Mouse (Mus musculus): ENCODE results near the gene Tnfrsf23. TPM values are rescaled to one million over a fixed set of nuclear protein-coding genes. Genes with fewer than 3 reads are reported as not detected.
A peak's percentile ranks its signal among the peaks of the same experiment; 100 is the strongest.
"Not testable (repeated sequence)": the region's sequence is repeated elsewhere in the genome, so short reads cannot be mapped to it uniquely, and the experiment has no call there.

The Tnfrsf23 gene
- polyA plus RNA-seq, 1 experiment from 2014 or later = 1.4 TPM

DNA sequence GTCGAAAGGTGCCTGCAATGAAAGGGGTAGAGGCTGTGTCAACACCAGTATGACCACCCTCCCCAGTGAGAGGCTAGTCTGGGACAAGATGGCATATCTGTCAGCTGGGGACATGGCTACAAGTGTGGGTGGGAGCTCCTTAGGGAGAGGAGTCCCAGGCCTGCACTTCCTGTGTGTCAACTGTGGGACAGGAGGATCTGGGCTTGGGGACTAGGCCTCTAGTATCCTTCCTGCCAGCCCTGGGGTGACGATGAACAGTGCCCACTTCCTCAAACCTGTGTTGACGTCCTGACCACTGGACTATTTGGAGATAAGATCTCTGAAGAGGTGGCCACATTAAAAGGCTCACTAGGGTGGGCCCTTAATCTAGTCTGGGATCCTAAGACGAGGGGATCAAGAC, 4.3 kb upstream of the Tnfrsf23 start:
- no peak overlapping the region for H3K27ac ChIP-seq (ENCODE audit: low read length)
- H3K4me3 ChIP-seq (ENCODE audit: low read length) = no peak overlapping the region
- ATAC-seq = no peak
- 60% methylated on average over 4 of the region's 4 CpGs for WGBS
- H3K4me2 ChIP-seq (ENCODE audit: low read depth, low read length) = no peak overlapping the region
- no peaks in the 10 kb centered on the region for H3K9me3 ChIP-seq (ENCODE audit: control insufficient read depth, low read length)
- H3K27me3 ChIP-seq (replicated peaks; ENCODE audit: control insufficient read depth, insufficient read depth, low read length) = no peaks in the 10 kb centered on the region
- H3K36me3 ChIP-seq (ENCODE audit: control insufficient read depth, insufficient read depth, low read length) = peaks cover 16% of the 10 kb centered on the region
- H3K4me1 ChIP-seq (ENCODE audit: control insufficient read depth, insufficient read depth, low read length) = no peaks in the 10 kb centered on the region
- no peak overlapping the region for H3K9ac ChIP-seq (ENCODE audit: low read depth, low read length)

DNA sequence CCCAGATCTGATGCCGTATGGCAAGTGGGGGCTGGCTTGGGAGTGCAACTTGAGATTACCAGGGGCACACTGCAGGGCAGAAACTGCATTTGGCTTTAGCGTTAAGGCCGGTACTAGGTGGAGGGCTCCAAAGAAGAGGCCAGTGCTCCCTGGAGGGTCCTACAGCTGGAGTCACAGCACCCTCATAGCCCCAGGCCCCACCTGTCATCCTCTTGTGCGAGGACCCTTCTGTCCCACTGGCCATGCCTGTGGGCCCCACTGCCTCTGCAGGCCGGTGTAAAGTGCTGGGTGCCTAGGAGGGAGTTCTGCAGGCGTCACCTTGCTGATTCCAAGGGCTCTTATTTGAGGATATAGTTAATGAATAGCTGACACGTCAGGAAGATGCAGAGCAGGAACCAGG, 3.8 kb upstream of the Tnfrsf23 start:
- 74% methylated on average over 7 of the region's 7 CpGs for WGBS
- ATAC-seq = no peak
- Histone ChIP-seq H3K27me3 (replicated peaks; ENCODE audit: control insufficient read depth, insufficient read depth, low read length) (no peaks in the 10 kb centered on the region), H3K9ac (ENCODE audit: low read depth, low read length) (no peak overlapping the region), H3K4me3 (ENCODE audit: low read length) (no peak overlapping the region), H3K27ac (ENCODE audit: low read length) (no peak overlapping the region), H3K9me3 (ENCODE audit: control insufficient read depth, low read length) (no peaks in the 10 kb centered on the region), H3K36me3 (ENCODE audit: control insufficient read depth, insufficient read depth, low read length) (peaks cover 16% of the 10 kb centered on the region), H3K4me2 (ENCODE audit: low read depth, low read length) (no peak overlapping the region), H3K4me1 (ENCODE audit: control insufficient read depth, insufficient read depth, low read length) (no peaks in the 10 kb centered on the region)

DNA sequence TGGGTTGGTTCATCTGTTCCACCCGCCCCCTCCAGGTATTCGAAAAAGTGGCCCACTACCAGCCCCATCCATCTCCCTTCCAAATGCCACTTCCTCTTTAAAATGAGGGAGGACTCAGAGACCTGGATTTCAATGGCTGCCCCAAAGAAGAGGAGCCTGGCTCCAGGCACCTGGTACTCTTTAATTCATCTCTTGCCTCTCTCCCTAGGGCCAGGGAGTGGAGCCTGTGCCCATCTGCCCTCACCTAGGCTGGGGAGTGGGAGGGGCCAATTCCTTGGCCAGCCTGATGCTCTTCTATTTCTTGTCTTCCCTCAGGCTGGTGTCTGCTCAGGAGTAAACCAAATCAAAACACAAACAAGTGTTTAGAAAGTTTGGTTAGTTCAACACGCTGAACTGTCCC, 1.0 kb upstream of the Tnfrsf23 start:
- not testable (repeated sequence) for H3K27me3 ChIP-seq (replicated peaks; ENCODE audit: control insufficient read depth, insufficient read depth, low read length); H3K4me1 ChIP-seq (ENCODE audit: control insufficient read depth, insufficient read depth, low read length); H3K9me3 ChIP-seq (ENCODE audit: control insufficient read depth, low read length); H3K9ac ChIP-seq (ENCODE audit: low read depth, low read length); ATAC-seq; H3K4me3 ChIP-seq (ENCODE audit: low read length); H3K27ac ChIP-seq (ENCODE audit: low read length); H3K4me2 ChIP-seq (ENCODE audit: low read depth, low read length)
- 80% methylated on average over 3 of the region's 3 CpGs for WGBS
- peaks cover 12% of the 10 kb centered on the region; the same call in 1 of the 2 replicates for H3K36me3 ChIP-seq (ENCODE audit: control insufficient read depth, insufficient read depth, low read length)

DNA sequence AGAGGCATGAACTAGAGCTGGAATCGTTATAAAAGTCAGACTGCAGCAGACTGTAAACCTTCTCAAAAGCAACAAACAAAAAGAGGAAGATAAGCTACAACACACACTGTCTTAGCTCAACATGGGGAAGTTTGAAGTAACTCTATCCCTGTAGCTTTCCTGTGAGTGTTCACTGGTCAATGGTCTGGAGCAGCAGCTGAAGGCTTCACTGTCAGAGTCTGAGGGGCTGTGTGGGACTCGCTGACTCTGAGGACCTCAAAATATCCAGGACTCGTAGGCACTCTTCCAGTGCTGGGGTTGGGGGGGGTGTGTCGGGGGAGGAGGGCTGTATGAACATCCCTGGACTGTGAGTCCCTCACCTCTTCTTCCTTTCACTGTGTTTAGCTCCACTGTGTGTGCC, 519 bp upstream of the Tnfrsf23 start:
- not testable (repeated sequence) for H3K9ac ChIP-seq (ENCODE audit: low read depth, low read length); H3K9me3 ChIP-seq (ENCODE audit: control insufficient read depth, low read length); H3K4me1 ChIP-seq (ENCODE audit: control insufficient read depth, insufficient read depth, low read length); H3K27ac ChIP-seq (ENCODE audit: low read length); H3K4me3 ChIP-seq (ENCODE audit: low read length); H3K27me3 ChIP-seq (replicated peaks; ENCODE audit: control insufficient read depth, insufficient read depth, low read length); H3K4me2 ChIP-seq (ENCODE audit: low read depth, low read length)
- peaks cover 12% of the 10 kb centered on the region; the same call in 1 of the 2 replicates for H3K36me3 ChIP-seq (ENCODE audit: control insufficient read depth, insufficient read depth, low read length)
- peak; percentile 20; the same call in 1 of the 2 replicates for ATAC-seq
- whole genome bisulfite sequencing = 58% methylated on average over 4 of the region's 4 CpGs

DNA sequence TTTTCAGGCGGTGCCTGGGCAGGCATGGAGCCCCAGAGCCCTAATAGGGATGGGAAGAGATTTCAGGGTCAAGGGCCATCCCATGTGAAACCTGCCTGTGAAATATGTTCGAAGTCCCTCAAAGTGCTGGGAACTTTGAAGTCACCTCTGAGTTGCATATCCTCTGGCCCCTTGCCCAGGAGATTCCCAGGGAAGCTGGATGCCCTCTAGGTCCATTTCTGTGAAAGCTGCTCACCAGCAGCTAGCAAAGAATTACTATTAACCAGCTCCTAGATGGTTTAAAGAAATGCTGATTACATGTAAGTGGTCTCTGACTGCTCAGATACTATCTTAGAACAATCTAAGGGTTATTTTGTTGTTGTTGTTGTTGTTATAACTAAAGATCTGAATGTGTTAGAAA, 1.1 kb downstream of the Tnfrsf23 start:
- H3K4me1 ChIP-seq (ENCODE audit: control insufficient read depth, insufficient read depth, low read length); H3K9me3 ChIP-seq (ENCODE audit: control insufficient read depth, low read length); H3K4me3 ChIP-seq (ENCODE audit: low read length); H3K4me2 ChIP-seq (ENCODE audit: low read depth, low read length); ATAC-seq; H3K36me3 ChIP-seq (ENCODE audit: control insufficient read depth, insufficient read depth, low read length); H3K27ac ChIP-seq (ENCODE audit: low read length); H3K27me3 ChIP-seq (replicated peaks; ENCODE audit: control insufficient read depth, insufficient read depth, low read length); H3K9ac ChIP-seq (ENCODE audit: low read depth, low read length): not testable (repeated sequence)
- 88% methylated on average over 1 of the region's 2 CpGs for WGBS

DNA sequence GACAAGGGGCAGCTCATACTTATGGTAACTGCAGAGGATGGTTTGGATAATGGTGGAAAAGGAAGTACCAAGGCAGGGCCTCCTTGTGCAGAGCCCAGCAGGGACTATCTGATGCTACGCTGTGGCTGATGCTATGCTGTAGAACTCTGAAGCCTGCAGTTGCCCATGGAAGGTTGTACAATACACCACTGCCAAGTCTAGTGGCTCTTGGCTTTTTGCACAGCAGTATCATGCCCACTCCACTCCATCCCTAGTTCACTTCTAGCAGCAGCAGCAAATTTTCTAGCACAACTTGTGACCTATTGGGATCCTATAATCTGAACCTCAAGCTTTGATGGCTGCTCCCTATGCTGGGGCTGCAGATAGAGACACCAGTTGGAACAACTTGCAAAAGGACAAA, 4.1 kb downstream of the Tnfrsf23 start:
- ATAC-seq = no peak

DNA sequence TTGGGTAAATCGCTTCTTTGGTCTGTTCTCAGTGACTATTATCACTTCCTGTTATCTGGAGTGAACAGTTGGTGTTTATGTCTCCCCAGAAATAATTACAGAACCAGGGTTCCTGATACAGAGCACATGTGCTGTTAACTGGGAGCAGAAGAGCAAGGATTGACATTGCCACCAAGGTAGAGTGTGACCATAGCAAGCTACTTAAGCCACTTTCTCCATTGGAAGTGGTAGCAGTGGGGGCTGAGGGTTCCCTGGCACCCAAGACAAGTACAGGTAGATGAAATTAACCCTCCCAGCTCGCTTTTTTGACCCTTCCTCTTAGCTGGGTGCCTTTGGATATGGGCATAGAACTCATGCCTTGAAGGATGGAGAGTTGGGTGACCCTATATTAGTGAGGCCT, 4.8 kb downstream of the Tnfrsf23 start:
- WGBS = 57% methylated on average over 2 of the region's 2 CpGs

More for the DNA sequence above, 4.1 kb downstream of the Tnfrsf23 start:
- no peak overlapping the region for H3K9ac ChIP-seq (ENCODE audit: low read depth, low read length)
- WGBS = 88% methylated on average over 1 of the region's 1 CpGs
- H3K36me3 ChIP-seq (ENCODE audit: control insufficient read depth, insufficient read depth, low read length) = no peaks in the 10 kb centered on the region
- H3K4me3 ChIP-seq (ENCODE audit: low read length) = no peak overlapping the region
- H3K9me3 ChIP-seq (ENCODE audit: control insufficient read depth, low read length) = no peaks in the 10 kb centered on the region
- H3K4me1 ChIP-seq (ENCODE audit: control insufficient read depth, insufficient read depth, low read length) = no peaks in the 10 kb centered on the region
- H3K4me2 ChIP-seq (ENCODE audit: low read depth, low read length) = no peak overlapping the region
- H3K27me3 ChIP-seq (replicated peaks; ENCODE audit: control insufficient read depth, insufficient read depth, low read length) = no peaks in the 10 kb centered on the region
- no peak overlapping the region for H3K27ac ChIP-seq (ENCODE audit: low read length)

DNA sequence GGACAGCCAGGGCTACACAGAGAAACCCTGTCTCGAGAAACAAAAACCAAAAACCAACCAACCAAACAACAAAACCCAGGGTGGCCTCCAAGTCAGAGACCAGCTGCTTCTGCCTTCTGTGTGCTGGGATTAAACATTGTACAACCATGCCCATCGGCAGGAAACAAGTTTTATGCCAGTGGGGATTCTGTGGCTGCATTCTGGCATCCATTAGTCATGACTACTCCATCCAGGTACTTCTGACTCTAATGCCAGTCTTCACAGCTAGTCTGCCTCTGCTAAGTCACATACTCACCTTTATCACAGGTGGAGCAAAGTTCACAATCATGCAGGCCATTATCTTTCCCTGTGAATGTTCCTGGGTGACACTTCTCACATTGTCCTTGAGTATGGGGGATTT, 6.0 kb downstream of the Tnfrsf23 start:
- H3K36me3 ChIP-seq (ENCODE audit: control insufficient read depth, insufficient read depth, low read length); H3K27ac ChIP-seq (ENCODE audit: low read length); H3K9me3 ChIP-seq (ENCODE audit: control insufficient read depth, low read length); H3K4me2 ChIP-seq (ENCODE audit: low read depth, low read length); H3K9ac ChIP-seq (ENCODE audit: low read depth, low read length); H3K4me1 ChIP-seq (ENCODE audit: control insufficient read depth, insufficient read depth, low read length); H3K27me3 ChIP-seq (replicated peaks; ENCODE audit: control insufficient read depth, insufficient read depth, low read length); H3K4me3 ChIP-seq (ENCODE audit: low read length): not testable (repeated sequence)
- ATAC-seq = 0 out of 2 replicates have a peak, but pooled peaks have one; percentile 42
- WGBS = 84% methylated on average over 2 of the region's 2 CpGs

More for the DNA sequence above, 4.8 kb downstream of the Tnfrsf23 start:
- H3K27me3 ChIP-seq (replicated peaks; ENCODE audit: control insufficient read depth, insufficient read depth, low read length); H3K4me1 ChIP-seq (ENCODE audit: control insufficient read depth, insufficient read depth, low read length); ATAC-seq; H3K4me2 ChIP-seq (ENCODE audit: low read depth, low read length); H3K36me3 ChIP-seq (ENCODE audit: control insufficient read depth, insufficient read depth, low read length); H3K27ac ChIP-seq (ENCODE audit: low read length); H3K9me3 ChIP-seq (ENCODE audit: control insufficient read depth, low read length); H3K4me3 ChIP-seq (ENCODE audit: low read length); H3K9ac ChIP-seq (ENCODE audit: low read depth, low read length): not testable (repeated sequence)

DNA sequence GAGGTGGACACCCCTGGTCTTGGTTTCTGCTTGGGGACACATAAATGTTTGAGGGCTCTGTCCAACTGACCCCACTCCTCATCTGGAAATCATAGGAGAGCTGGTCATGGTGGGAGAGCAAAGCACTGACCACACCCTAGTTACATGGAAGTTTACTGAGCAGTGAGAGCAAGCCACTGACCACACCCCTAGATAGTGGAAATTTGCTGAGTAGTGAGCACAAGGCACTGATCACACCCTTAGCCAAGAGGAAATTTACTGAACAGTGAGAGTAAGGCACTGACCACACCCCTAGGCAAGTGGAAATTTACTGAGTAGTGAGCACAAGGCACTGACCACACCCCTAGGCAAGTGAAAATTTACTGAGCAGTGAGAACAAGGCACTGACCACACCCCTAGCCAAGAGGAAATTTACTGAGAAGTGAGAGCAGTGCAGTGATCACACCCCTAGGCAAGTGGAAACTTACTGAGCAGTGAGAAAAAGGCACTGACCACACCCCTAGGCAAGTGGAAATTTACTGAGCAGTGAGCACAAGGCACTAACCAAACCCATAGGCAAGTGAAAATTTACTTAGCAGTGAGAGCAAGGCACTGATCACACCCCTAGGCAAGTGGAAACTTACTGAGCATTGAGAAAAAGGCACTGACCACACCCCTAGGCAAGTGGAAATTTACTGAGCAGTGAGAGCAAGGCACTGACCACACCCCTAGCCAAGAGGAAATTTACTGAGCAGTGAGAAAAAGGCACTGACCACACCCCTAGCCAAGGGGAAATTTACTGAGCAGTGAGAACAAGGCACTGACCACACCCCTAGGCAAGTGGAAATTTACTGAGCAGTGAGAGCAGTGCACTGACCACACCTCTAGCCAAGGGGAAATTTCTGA, 19.0 kb downstream of the Tnfrsf23 start:
- ATAC-seq = no peak

DNA sequence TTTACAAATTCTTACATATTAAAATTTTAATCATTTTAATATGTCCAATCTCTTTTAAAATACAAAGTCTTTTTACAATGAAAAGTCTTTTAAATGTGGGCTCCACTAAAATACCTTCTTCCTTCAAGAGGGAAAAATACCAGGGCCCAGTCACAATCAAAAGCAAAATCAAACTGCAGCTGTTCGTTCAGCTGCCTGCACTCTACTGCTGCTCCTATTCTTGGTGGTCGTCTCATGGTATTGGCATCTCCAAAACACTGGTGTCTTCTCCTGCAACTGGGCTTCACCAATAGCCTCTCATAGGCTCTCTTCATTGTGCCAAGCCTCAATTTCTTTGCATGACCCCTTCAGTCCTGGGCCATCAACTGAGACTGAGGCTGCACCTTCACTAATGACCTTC, 22.2 kb downstream of the Tnfrsf23 start:
- Histone ChIP-seq H3K9ac (ENCODE audit: low read depth, low read length) (no peak overlapping the region), H3K36me3 (ENCODE audit: control insufficient read depth, insufficient read depth, low read length) (no peaks in the 10 kb centered on the region), H3K27me3 (replicated peaks; ENCODE audit: control insufficient read depth, insufficient read depth, low read length) (no peaks in the 10 kb centered on the region), H3K27ac (ENCODE audit: low read length) (no peak overlapping the region), H3K9me3 (ENCODE audit: control insufficient read depth, low read length) (no peaks in the 10 kb centered on the region), H3K4me3 (ENCODE audit: low read length) (no peak overlapping the region), H3K4me1 (ENCODE audit: control insufficient read depth, insufficient read depth, low read length) (no peaks in the 10 kb centered on the region), H3K4me2 (ENCODE audit: low read depth, low read length) (no peak overlapping the region)
- ATAC-seq = no peak
- WGBS = 85% methylated on average over 2 of the region's 2 CpGs

More for the DNA sequence above, 19.0 kb downstream of the Tnfrsf23 start:
- Histone ChIP-seq H3K27ac (ENCODE audit: low read length) (no peak overlapping the region), H3K4me3 (ENCODE audit: low read length) (no peak overlapping the region), H3K4me2 (ENCODE audit: low read depth, low read length) (no peak overlapping the region), H3K27me3 (replicated peaks; ENCODE audit: control insufficient read depth, insufficient read depth, low read length) (no peaks in the 10 kb centered on the region), H3K36me3 (ENCODE audit: control insufficient read depth, insufficient read depth, low read length) (no peaks in the 10 kb centered on the region), H3K9ac (ENCODE audit: low read depth, low read length) (no peak overlapping the region), H3K4me1 (ENCODE audit: control insufficient read depth, insufficient read depth, low read length) (no peaks in the 10 kb centered on the region), H3K9me3 (ENCODE audit: control insufficient read depth, low read length) (no peaks in the 10 kb centered on the region)

Data from intestine, embryonic 16.5 days (tissue).